Mouse (Mus musculus) limb, embryonic 10.5 days (tissue): ENCODE data around the gene Lexm. TPM values are rescaled to one million over a fixed set of nuclear protein-coding genes. Genes with fewer than 3 reads are reported as not detected.

Experiments
- DNase-seq: peaks from one replicate; pipeline ENCODE4 v3.0.0-alpha.2; 2017; ENCODE audit warnings: low spot score
- H3K27ac ChIP-seq: fragments of 300-500 bp; sonication (generic); 2 replicates; pipeline ENCODE4 v1.5.1; 2016; ENCODE audit warnings: mild to moderate bottlenecking
- H3K27me3 ChIP-seq: fragments of 300-500 bp; sonication (generic); 2 replicates; pipeline ENCODE4 v1.6.1; 2016; ENCODE audit warnings: low read depth, mild to moderate bottlenecking; ENCODE audit not compliant: poor library complexity, severe bottlenecking
- H3K36me3 ChIP-seq: fragments of 300-500 bp; sonication (generic); 2 replicates; pipeline ENCODE4 v1.6.1; 2016; ENCODE audit warnings: mild to moderate bottlenecking, moderate library complexity
- H3K4me1 ChIP-seq: fragments of 300-500 bp; sonication (generic); 2 replicates; pipeline ENCODE4 v1.6.1; 2016
- H3K4me3 ChIP-seq: fragments of 300-500 bp; sonication (generic); 2 replicates; pipeline ENCODE4 v1.5.1; 2016; ENCODE audit warnings: mild to moderate bottlenecking, moderate library complexity
- H3K9me3 ChIP-seq: fragments of 300-500 bp; sonication (generic); replicated peaks from 2 replicates; pipeline ENCODE4 v1.6.1; 2016; ENCODE audit warnings: mild to moderate bottlenecking
- WGBS: fragments of 180-500 bp; shearing (Covaris S2); methylation state at CpG from one replicate; pipeline ENCODE4 v1.1.7; 2016; 5-methylcytosine and 5-hydroxymethylcytosine counted together
- polyA plus RNA-seq: library from polyadenylated mRNA; unstranded; fragments of >200 nt; fragmentation: Nextera tagmentation; extraction: Ambion mirVana; gene quantifications from 2 replicates; pipeline ENCODE4 v1.2.1, GENCODE M21; 2016

Lexm gene
- polyA plus RNA-seq, 1 experiment from 2014 or later, result 0.15 TPM

- Histone ChIP-seq H3K27me3 (no peaks in the 10 kb centered on the region), H3K36me3 (peaks cover 29% of the 10 kb centered on the region), H3K27ac (no peak overlapping the region), H3K4me1 (no peaks in the 10 kb centered on the region), H3K9me3 (no peaks in the 10 kb centered on the region), H3K4me3 (no peak overlapping the region)
- WGBS, result 59% methylated on average over 7 of the region's 7 CpGs
- no peak for DNase-seq
These were observed 23.4 kb downstream of the Lexm start for GRCm38 (mm10) chr4:106593636-106594035.

GRCm38 (mm10) chr4:106590871-106591270 is 26.2 kb downstream of the Lexm start:
- Histone ChIP-seq H3K9me3 (no peaks in the 10 kb centered on the region), H3K4me3 (no peak overlapping the region), H3K27me3 (no peaks in the 10 kb centered on the region), H3K36me3 (peaks cover 56% of the 10 kb centered on the region), H3K27ac (no peak overlapping the region), H3K4me1 (no peaks in the 10 kb centered on the region)
- 87% methylated on average over 9 of the region's 9 CpGs for WGBS
- no peak for DNase-seq

GRCm38 (mm10) chr4:106590142-106590541 is 26.9 kb downstream of the Lexm start:
- Histone ChIP-seq H3K9me3 (no peaks in the 10 kb centered on the region), H3K36me3 (peaks cover 64% of the 10 kb centered on the region), H3K4me1 (no peaks in the 10 kb centered on the region), H3K4me3 (no peak overlapping the region), H3K27me3 (no peaks in the 10 kb centered on the region), H3K27ac (no peak overlapping the region)
- 74% methylated on average over 9 of the region's 9 CpGs for WGBS
- DNase-seq, result no peak

GRCm38 (mm10) chr4:106587075-106587474 is 30.0 kb downstream of the Lexm start:
- H3K36me3 ChIP-seq, result peaks cover 94% of the 10 kb centered on the region
- DNase-seq, result no peak
- H3K4me3 ChIP-seq, result no peak overlapping the region
- 96% methylated on average over 6 of the region's 6 CpGs for WGBS
- H3K27me3 ChIP-seq, result no peaks in the 10 kb centered on the region
- H3K4me1 ChIP-seq, result no peaks in the 10 kb centered on the region
- H3K9me3 ChIP-seq, result no peaks in the 10 kb centered on the region
- H3K27ac ChIP-seq, result no peak overlapping the region

- Histone ChIP-seq H3K9me3 (no peaks in the 10 kb centered on the region), H3K4me3 (no peak overlapping the region), H3K4me1 (no peaks in the 10 kb centered on the region), H3K27me3 (no peaks in the 10 kb centered on the region), H3K36me3 (peaks cover 100% of the 10 kb centered on the region), H3K27ac (no peak overlapping the region)
- no peak for DNase-seq
- WGBS, result 96% methylated on average over 4 of the region's 4 CpGs
These were observed 32.4 kb downstream of the Lexm start for GRCm38 (mm10) chr4:106584665-106585064.

GRCm38 (mm10) chr4:106582428-106583153 is 34.5 kb downstream of the Lexm start:
- no peaks in the 10 kb centered on the region for H3K27me3 ChIP-seq
- H3K4me3 ChIP-seq, result no peak overlapping the region
- peaks cover 100% of the 10 kb centered on the region for H3K36me3 ChIP-seq
- H3K27ac ChIP-seq, result no peak overlapping the region
- no peaks in the 10 kb centered on the region for H3K9me3 ChIP-seq
- H3K4me1 ChIP-seq, result no peaks in the 10 kb centered on the region
- DNase-seq, result no peak
- 85% methylated on average over 12 of the region's 12 CpGs for WGBS

GRCm38 (mm10) chr4:106581865-106582204 is 35.2 kb downstream of the Lexm start:
- peaks cover 100% of the 10 kb centered on the region for H3K36me3 ChIP-seq
- H3K27me3 ChIP-seq, result no peaks in the 10 kb centered on the region
- H3K4me3 ChIP-seq, result no peak overlapping the region
- DNase-seq, result no peak
- H3K9me3 ChIP-seq, result no peaks in the 10 kb centered on the region
- 93% methylated on average over 15 of the region's 15 CpGs for WGBS
- 0 out of 2 replicates have a peak, but pooled peaks cover under 1% of the 10 kb centered on the region for H3K4me1 ChIP-seq
- no peak overlapping the region for H3K27ac ChIP-seq

- Histone ChIP-seq H3K27me3 (no peaks in the 10 kb centered on the region), H3K36me3 (peaks cover 100% of the 10 kb centered on the region), H3K4me3 (no peak overlapping the region), H3K4me1 (peaks cover 5% of the 10 kb centered on the region; the same call in 1 of the 2 replicates), H3K27ac (no peak overlapping the region), H3K9me3 (no peaks in the 10 kb centered on the region)
- no peak for DNase-seq
- 90% methylated on average over 14 of the region's 14 CpGs for WGBS
These were observed 35.7 kb downstream of the Lexm start for GRCm38 (mm10) chr4:106581176-106581864.

- Histone ChIP-seq H3K27ac (no peak overlapping the region), H3K4me3 (no peak overlapping the region), H3K27me3 (no peaks in the 10 kb centered on the region), H3K4me1 (peaks cover 10% of the 10 kb centered on the region; the same call in 1 of the 2 replicates), H3K9me3 (no peaks in the 10 kb centered on the region), H3K36me3 (peaks cover 100% of the 10 kb centered on the region)
- WGBS, result 90% methylated on average over 7 of the region's 7 CpGs
- DNase-seq, result no peak
These were observed 39.5 kb downstream of the Lexm start for GRCm38 (mm10) chr4:106577511-106577910.

- Histone ChIP-seq H3K9me3 (no peaks in the 10 kb centered on the region), H3K27ac (no peak overlapping the region), H3K4me3 (no peak overlapping the region), H3K36me3 (peaks cover 100% of the 10 kb centered on the region), H3K27me3 (no peaks in the 10 kb centered on the region), H3K4me1 (peaks cover 10% of the 10 kb centered on the region; the same call in 1 of the 2 replicates)
- DNase-seq, result no peak
- 92% methylated on average over 8 of the region's 8 CpGs for WGBS
These were observed 42.0 kb downstream of the Lexm start for GRCm38 (mm10) chr4:106575022-106575421.

- Histone ChIP-seq H3K27ac (no peak overlapping the region), H3K36me3 (peaks cover 100% of the 10 kb centered on the region), H3K4me1 (0 out of 2 replicates have a peak, but pooled peaks cover 3% of the 10 kb centered on the region), H3K27me3 (no peaks in the 10 kb centered on the region), H3K4me3 (no peak overlapping the region), H3K9me3 (no peaks in the 10 kb centered on the region)
- WGBS, result 91% methylated on average over 11 of the region's 11 CpGs
- DNase-seq, result no peak
These were observed 45.8 kb downstream of the Lexm start for GRCm38 (mm10) chr4:106571081-106571724.

GRCm38 (mm10) chr4:106569680-106570079 is 47.4 kb downstream of the Lexm start:
- Histone ChIP-seq H3K27me3 (no peaks in the 10 kb centered on the region), H3K4me3 (no peak overlapping the region), H3K9me3 (no peaks in the 10 kb centered on the region), H3K36me3 (peaks cover 100% of the 10 kb centered on the region), H3K4me1 (no peaks in the 10 kb centered on the region), H3K27ac (no peak overlapping the region)
- no peak for DNase-seq
- WGBS, result 89% methylated on average over 4 of the region's 4 CpGs

GRCm38 (mm10) chr4:106564161-106564560 is 52.9 kb downstream of the Lexm start:
- no peaks in the 10 kb centered on the region for H3K9me3 ChIP-seq
- DNase-seq, result no peak
- no peaks in the 10 kb centered on the region for H3K27me3 ChIP-seq
- H3K4me3 ChIP-seq, result no peak overlapping the region
- peaks cover 43% of the 10 kb centered on the region for H3K4me1 ChIP-seq
- H3K27ac ChIP-seq, result no peak overlapping the region
- peaks cover 65% of the 10 kb centered on the region for H3K36me3 ChIP-seq
- WGBS, result 94% methylated on average over 11 of the region's 11 CpGs
